Mouse (Mus musculus) testis, adult 2 months (tissue): ENCODE measurements around the gene Zbtb4.

Experiments used
- CTCF ChIP-seq: fragments of 200-500 bp; IDR thresholded peaks from 2 replicates; pipeline ENCODE4 v1.5.1; 2012; ENCODE audit warnings: low read depth, mild to moderate bottlenecking, inconsistent platforms, low read length, moderate library complexity; ENCODE audit not compliant: control insufficient read depth, insufficient read depth, insufficient replicate concordance
- POLR2A ChIP-seq: fragments of 200-500 bp; IDR thresholded peaks from 2 replicates; pipeline ENCODE4 v1.6.1; 2012; ENCODE audit warnings: low read depth, mild to moderate bottlenecking, inconsistent platforms, low read length, moderate library complexity; ENCODE audit not compliant: control insufficient read depth

DNA sequence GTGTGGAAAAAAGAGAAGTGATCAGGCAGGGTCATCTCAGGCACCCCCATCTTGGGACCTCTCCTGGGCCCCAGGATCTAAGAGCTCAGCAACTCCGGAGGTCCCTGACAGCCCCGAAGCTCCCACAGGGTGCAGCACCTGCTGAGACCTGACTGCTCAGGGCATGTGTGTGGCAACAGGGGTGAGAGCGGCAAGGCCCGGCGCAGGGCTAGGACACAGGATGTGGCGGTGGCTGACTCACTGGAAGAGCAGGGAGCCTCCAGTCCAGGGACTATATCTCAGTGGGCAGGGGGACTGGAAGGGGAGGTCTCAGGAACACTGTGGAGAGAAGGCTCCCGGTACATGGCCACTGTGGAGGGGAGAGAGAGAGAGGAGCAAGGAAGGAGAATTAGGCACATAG lies 32.2 kb downstream of the Zbtb4 start:
- TF ChIP-seq CTCF (no peak), POLR2A (no peak)
